Comparison of ENCODE assay signal across 12 mouse cellular contexts in genomic region chr6:23382283-23383003, GRCm38 (mm10).
DNase-seq lines count a peak whose midpoint lies in the region; ATAC-seq lines count a peak whose summit lies in the region.
"Had no signal": no experiment of that assay in that cellular context is flagged by ENCODE, and none has a peak within 500 bp of the region (broad histone marks: within the 10 kb centered on the region; RNA-seq: fewer than 3 reads in every experiment).

No protein-coding gene starts in this region.

- WGBS in embryonic facial prominence, embryonic 11.5 days, result 15% methylated on average over 12 of the region's 12 CpGs
- 16% methylated on average over 12 of the region's 12 CpGs for WGBS in hindbrain, embryonic 12.5 days
- WGBS in midbrain, embryonic 12.5 days, result 10% methylated on average over 12 of the region's 12 CpGs

- ATAC-seq in embryonic facial prominence, embryonic 11.5 days (replicated peaks; ENCODE audit: insufficient number of reproducible peaks, low FRiP score, low TSS enrichment, low read depth), result peak; percentile 76
- ATAC-seq in hindbrain, embryonic 12.5 days (ENCODE audit: low FRiP score), result peak; percentile 57
- peak; percentile 74 for ATAC-seq in midbrain, embryonic 12.5 days (ENCODE audit: low FRiP score, low read depth)
- ATAC-seq: lung, postnatal 0 days had no signal

- no peaks in the 10 kb centered on the region for H3K4me1 ChIP-seq in embryonic facial prominence, embryonic 11.5 days (ENCODE audit: control insufficient read depth, insufficient read depth, low read length)
- peaks cover 14% of the 10 kb centered on the region for H3K4me1 ChIP-seq in hindbrain, embryonic 12.5 days
- H3K4me1 ChIP-seq in midbrain, embryonic 12.5 days, result peaks cover 20% of the 10 kb centered on the region
- H3K4me1 ChIP-seq: heart, embryonic 15.5 days had no signal

- no peak overlapping the region for H3K4me2 ChIP-seq in embryonic facial prominence, embryonic 11.5 days (ENCODE audit: low read depth, low read length)
- H3K4me2 ChIP-seq in hindbrain, embryonic 12.5 days (replicated peaks), result peak overlapping the region; percentile 32
- H3K4me2 ChIP-seq in midbrain, embryonic 12.5 days (replicated peaks), result peak overlapping the region; percentile 28
- H3K4me2 ChIP-seq: heart, embryonic 15.5 days had no signal

- intact Hi-C loops in left cerebral cortex, postnatal 4 days (cut with DNase I), result no loop called here

- H3K4me3 ChIP-seq in embryonic facial prominence, embryonic 11.5 days (ENCODE audit: low read depth, low read length), result no peak overlapping the region
- no peak overlapping the region for H3K4me3 ChIP-seq in hindbrain, embryonic 12.5 days
- no peak overlapping the region for H3K4me3 ChIP-seq in midbrain, embryonic 12.5 days
- H3K4me3 ChIP-seq: heart, embryonic 15.5 days had no signal

- H3K27ac ChIP-seq in embryonic facial prominence, embryonic 11.5 days (replicated peaks; ENCODE audit: low read depth, low read length), result no peak overlapping the region
- no peak overlapping the region for H3K27ac ChIP-seq in hindbrain, embryonic 12.5 days
- H3K27ac ChIP-seq in midbrain, embryonic 12.5 days (replicated peaks), result no peak overlapping the region
- H3K27ac ChIP-seq: heart, embryonic 15.5 days had no signal

- DNase-seq in brain, adult 2 months (ENCODE audit: low read depth, low spot score), result peak; percentile 23
- peak; percentile 68 for DNase-seq in embryonic facial prominence, embryonic 11.5 days (ENCODE audit: low spot score)
- DNase-seq in gastrocnemius, postnatal 4 days (ENCODE audit: low spot score in 2 of 2), result no peak
- DNase-seq in right cerebral cortex, postnatal 25 days, result no peak
- no peak for DNase-seq in left cerebral cortex, postnatal 4 days
- no peak for DNase-seq in kidney, postnatal 10 days
- DNase-seq: spleen, adult 18-20 months had no signal

- no peaks in the 10 kb centered on the region for H3K27me3 ChIP-seq in embryonic facial prominence, embryonic 11.5 days (ENCODE audit: control insufficient read depth, insufficient read depth, low read length)
- no peaks in the 10 kb centered on the region for H3K27me3 ChIP-seq in hindbrain, embryonic 12.5 days
- peaks cover 39% of the 10 kb centered on the region for H3K27me3 ChIP-seq in midbrain, embryonic 12.5 days
- H3K27me3 ChIP-seq: CH12.LX; heart, embryonic 15.5 days had no signal

- no peak overlapping the region for H3K9ac ChIP-seq in embryonic facial prominence, embryonic 11.5 days (replicated peaks; ENCODE audit: low read length)
- H3K9ac ChIP-seq in hindbrain, embryonic 12.5 days, result no peak overlapping the region
- H3K9ac ChIP-seq in midbrain, embryonic 12.5 days (replicated peaks), result no peak overlapping the region
- H3K9ac ChIP-seq: heart, embryonic 15.5 days had no signal

- H3K9me3 ChIP-seq in embryonic facial prominence, embryonic 11.5 days (replicated peaks; ENCODE audit: control insufficient read depth, low read length), result no peaks in the 10 kb centered on the region
- H3K9me3 ChIP-seq in hindbrain, embryonic 12.5 days (replicated peaks), result no peaks in the 10 kb centered on the region
- no peaks in the 10 kb centered on the region for H3K9me3 ChIP-seq in midbrain, embryonic 12.5 days
- H3K9me3 ChIP-seq: heart, embryonic 15.5 days had no signal

- H3K36me3 ChIP-seq in embryonic facial prominence, embryonic 11.5 days (replicated peaks; ENCODE audit: control insufficient read depth, insufficient read depth, low read depth, low read length), result no peaks in the 10 kb centered on the region
- H3K36me3 ChIP-seq in hindbrain, embryonic 12.5 days, result no peaks in the 10 kb centered on the region
- no peaks in the 10 kb centered on the region for H3K36me3 ChIP-seq in midbrain, embryonic 12.5 days
- H3K36me3 ChIP-seq: heart, embryonic 15.5 days had no signal

Comparison
In these comparisons a context has a peak if more than half of its experiments do, and no peak if none do; other contexts are left out.
1. DNase-seq: peak in brain, adult 2 months (single experiment) and embryonic facial prominence, embryonic 11.5 days (single experiment); none in gastrocnemius, postnatal 4 days (0 of 2), right cerebral cortex, postnatal 25 days (single experiment), left cerebral cortex, postnatal 4 days (single experiment) and kidney, postnatal 10 days (single experiment).
2. Peak in every context shown above with its lines, with median percentiles within 50 percentile points of each other: ATAC-seq.